ENCODE assay signal across 20 mouse cellular contexts in the genomic region with DNA sequence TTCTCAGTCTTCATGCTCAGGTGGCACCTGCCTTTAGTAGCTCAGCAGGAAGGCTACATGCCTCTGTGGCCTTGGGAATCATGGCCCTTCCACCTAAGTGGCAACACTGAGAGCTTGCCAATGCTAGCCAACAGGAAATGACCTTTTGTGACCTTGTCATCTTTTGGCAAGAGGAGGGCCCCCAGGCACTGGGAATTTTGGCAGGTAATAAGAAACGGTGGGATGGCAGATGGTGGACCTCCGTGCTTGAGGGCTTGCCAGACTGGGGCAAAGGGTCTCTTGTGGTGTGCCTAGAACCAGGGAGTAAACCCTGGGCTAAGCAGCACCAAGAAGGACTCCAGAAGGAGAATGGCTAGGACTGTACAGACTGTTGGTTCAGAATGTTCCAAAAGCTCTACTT. TPM values are rescaled to one million over a fixed set of nuclear protein-coding genes. Genes with fewer than 3 reads are reported as not detected.
DNase-seq lines count a peak whose midpoint lies in the region; ATAC-seq lines count a peak whose summit lies in the region.
"Had no signal": no experiment of that assay in that cellular context is flagged by ENCODE, and none has a peak within 500 bp of the region (broad histone marks: within the 10 kb centered on the region; RNA-seq: fewer than 3 reads in every experiment).

No protein-coding gene starts in this region.

- H3K4me3 ChIP-seq in liver, embryonic 15.5 days (replicated peaks): no peak overlapping the region
- no peak overlapping the region for H3K4me3 ChIP-seq in liver, embryonic 11.5 days (ENCODE audit: low read depth, low read length)
- H3K4me3 ChIP-seq: embryonic facial prominence, embryonic 10.5 days; embryonic facial prominence, embryonic 12.5 days; forebrain, embryonic 13.5 days; forebrain, embryonic 15.5 days had no signal

- no peak overlapping the region for H3K9ac ChIP-seq in liver, embryonic 15.5 days
- H3K9ac ChIP-seq in liver, embryonic 11.5 days (ENCODE audit: low read depth, low read length): no peak overlapping the region
- H3K9ac ChIP-seq: embryonic facial prominence, embryonic 12.5 days; forebrain, embryonic 13.5 days; forebrain, embryonic 15.5 days; forebrain, postnatal 0 days had no signal

- no peak overlapping the region for H3K4me2 ChIP-seq in liver, embryonic 15.5 days
- H3K4me2 ChIP-seq in liver, embryonic 11.5 days: no peak overlapping the region
- H3K4me2 ChIP-seq: embryonic facial prominence, embryonic 12.5 days; forebrain, embryonic 13.5 days; forebrain, embryonic 15.5 days had no signal

- no peaks in the 10 kb centered on the region for H3K9me3 ChIP-seq in liver, embryonic 15.5 days (replicated peaks)
- no peaks in the 10 kb centered on the region for H3K9me3 ChIP-seq in liver, embryonic 11.5 days (ENCODE audit: control insufficient read depth, low read length)
- H3K9me3 ChIP-seq: embryonic facial prominence, embryonic 10.5 days; embryonic facial prominence, embryonic 12.5 days; forebrain, embryonic 13.5 days; forebrain, embryonic 15.5 days; G1E had no signal

- H3K36me3 ChIP-seq in liver, embryonic 15.5 days (replicated peaks): peaks cover 68% of the 10 kb centered on the region
- H3K36me3 ChIP-seq in liver, embryonic 11.5 days (ENCODE audit: control insufficient read depth, insufficient read depth, low read length): no peaks in the 10 kb centered on the region
- H3K36me3 ChIP-seq: embryonic facial prominence, embryonic 10.5 days; embryonic facial prominence, embryonic 12.5 days; forebrain, embryonic 15.5 days; G1E had no signal

- peaks cover 43% of the 10 kb centered on the region for H3K4me1 ChIP-seq in liver, embryonic 15.5 days (replicated peaks)
- no peaks in the 10 kb centered on the region for H3K4me1 ChIP-seq in liver, embryonic 11.5 days (replicated peaks; ENCODE audit: control insufficient read depth, insufficient read depth, low read length)
- H3K4me1 ChIP-seq: embryonic facial prominence, embryonic 12.5 days; forebrain, embryonic 13.5 days; forebrain, embryonic 15.5 days had no signal

- peaks cover 22% of the 10 kb centered on the region; the same call in 1 of the 2 replicates for H3K27me3 ChIP-seq in liver, embryonic 15.5 days
- H3K27me3 ChIP-seq in liver, embryonic 11.5 days (replicated peaks; ENCODE audit: control insufficient read depth, insufficient read depth, low read length): no peaks in the 10 kb centered on the region
- H3K27me3 ChIP-seq: embryonic facial prominence, embryonic 12.5 days; forebrain, embryonic 13.5 days; forebrain, embryonic 15.5 days had no signal

- DNase-seq in cerebellum, adult 11-12 months: peak; percentile 47
- DNase-seq in cerebellum, adult 9-10 months: no peak
- peak; percentile 63 to 72 for DNase-seq in cerebellum, postnatal 10 days
- no peak for DNase-seq in cerebellum, adult 11 months
- DNase-seq in liver, embryonic 11.5 days (ENCODE audit: low spot score): no peak
- DNase-seq: adrenal gland, adult 8-10 months; adrenal gland, postnatal 14 days; adrenal gland, postnatal 36 days; B cell, adult 2 months; cerebellum, adult 8-10 months; forebrain, postnatal 0 days had no signal

- WGBS in liver, embryonic 15.5 days (ENCODE audit: insufficient replicate concordance): 64% methylated on average over 2 of the region's 2 CpGs
- 76% methylated on average over 2 of the region's 2 CpGs for WGBS in liver, embryonic 11.5 days

- no peak for ATAC-seq in liver, embryonic 15.5 days (ENCODE audit: insufficient read depth)
- no peak for ATAC-seq in liver, embryonic 11.5 days (replicated peaks; ENCODE audit: low FRiP score)
- ATAC-seq: activated CD4-positive, CD25-positive, alpha-beta regulatory T cell, adult 4 months; CD4-positive, CD25-positive, alpha-beta regulatory T cell, adult 4 months; forebrain, embryonic 13.5 days; forebrain, embryonic 15.5 days; forebrain, postnatal 0 days; Patski had no signal

- 0 out of 2 replicates have a peak overlapping the region, but pooled peaks have one; percentile 6 for H3K27ac ChIP-seq in liver, embryonic 15.5 days (replicated peaks)
- H3K27ac ChIP-seq in liver, embryonic 11.5 days (ENCODE audit: low read depth, low read length): no peak overlapping the region
- H3K27ac ChIP-seq: embryonic facial prominence, embryonic 10.5 days; embryonic facial prominence, embryonic 12.5 days; forebrain, embryonic 13.5 days; forebrain, embryonic 15.5 days had no signal

RNA-seq across cellular contexts. Expression of gene Fn3k, which starts 7.4 kb away (rescaled TPM):
- polyA plus RNA-seq in liver, embryonic 15.5 days (2015; fragmentation: Nextera tagmentation; extraction: Ambion mirVana): 43.7 and 46.6 TPM in 2 replicates
- polyA plus RNA-seq in liver, embryonic 11.5 days (2014; fragmentation: Nextera tagmentation; extraction: Ambion mirVana): 4.7 and 7.8 TPM in 2 replicates
- polyA plus RNA-seq: CD4-positive, CD25-positive, alpha-beta regulatory T cell, adult 4 months had no signal

RNA-seq across cellular contexts. Expression of gene Tbcd, which starts 9.7 kb away (rescaled TPM):
- 20.2 and 22.7 TPM in 2 replicates for polyA plus RNA-seq in liver, embryonic 15.5 days (2015; fragmentation: Nextera tagmentation; extraction: Ambion mirVana)
- 35.9 and 37.7 TPM in 2 replicates for polyA plus RNA-seq in liver, embryonic 11.5 days (2014; fragmentation: Nextera tagmentation; extraction: Ambion mirVana)

RNA-seq across cellular contexts. Expression of gene Fn3krp, which starts 20.9 kb away (rescaled TPM):
- polyA plus RNA-seq in liver, embryonic 15.5 days (2015; fragmentation: Nextera tagmentation; extraction: Ambion mirVana): 27.3 and 28.1 TPM in 2 replicates
- 8.6 and 10.5 TPM in 2 replicates for polyA plus RNA-seq in liver, embryonic 11.5 days (2014; fragmentation: Nextera tagmentation; extraction: Ambion mirVana)

RNA-seq across cellular contexts. Expression of gene Rab40b, which starts 54.0 kb away (rescaled TPM):
- 1.3 and 1.4 TPM in 2 replicates for polyA plus RNA-seq in liver, embryonic 15.5 days (2015; fragmentation: Nextera tagmentation; extraction: Ambion mirVana)
- polyA plus RNA-seq in liver, embryonic 11.5 days (2014; fragmentation: Nextera tagmentation; extraction: Ambion mirVana): 0.94 and 1.2 TPM in 2 replicates
- polyA plus RNA-seq: activated CD4-positive, CD25-positive, alpha-beta regulatory T cell, adult 4 months; CD4-positive, CD25-positive, alpha-beta regulatory T cell, adult 4 months; G1E had no signal

Comparison
In these comparisons a context has a peak if more than half of its experiments do, and no peak if none do; other contexts are left out.
1. DNase-seq: peak in cerebellum, adult 11-12 months (single experiment) and cerebellum, postnatal 10 days (2 of 2); none in cerebellum, adult 9-10 months (single experiment), cerebellum, adult 11 months (single experiment) and liver, embryonic 11.5 days (single experiment).